Mouse (Mus musculus): ENCODE data around the gene Sacs.

- no peak for TF ChIP-seq CTCF (IDR thresholded peaks at IDR 0.05; ENCODE audit: low read depth)
- TF ChIP-seq EP300 (IDR thresholded peaks at IDR 0.05; ENCODE audit: low read depth), result no peak
Observed at GRCm38 (mm10) chr14:61259084-61259483, 120.8 kb downstream of the Sacs start.

Measured in liver, embryonic 14.5 days (tissue).